Mouse (Mus musculus) myocyte (in vitro differentiated cells): ENCODE measurements around the gene Tpo.

Source experiments
- CEBPB ChIP-seq: IDR thresholded peaks from 2 replicates; pipeline ENCODE4 v1.6.1; 2011; ENCODE audit warnings: mild to moderate bottlenecking, moderate library complexity; ENCODE audit not compliant: poor library complexity, insufficient read depth, severe bottlenecking
- E2F4 ChIP-seq: IDR thresholded peaks from one replicate; pipeline ENCODE4 v1.6.1; 2011; ENCODE audit warnings: mild to moderate bottlenecking, control low read depth, moderate library complexity; ENCODE audit not compliant: insufficient read depth
- MAX ChIP-seq: IDR thresholded peaks from one replicate; pipeline ENCODE4 v1.6.1; 2011; ENCODE audit warnings: low read depth, mild to moderate bottlenecking, control low read depth
- MYOD1 ChIP-seq, 3 experiments: IDR thresholded peaks; one replicate each; pipeline ENCODE4 v1.6.1; 2011; ENCODE audit warnings: control low read depth in 2 of 3, low read depth in 2 of 3, mild to moderate bottlenecking in 2 of 3, moderate library complexity in 1 of 3; ENCODE audit not compliant: insufficient read length in 2 of 3, control insufficient read depth in 1 of 3
- POLR2A ChIP-seq: IDR thresholded peaks from one replicate; pipeline ENCODE4 v1.6.1; 2011; ENCODE audit warnings: low read depth, mild to moderate bottlenecking, control low read depth, moderate library complexity; ENCODE audit not compliant: insufficient read length
- POLR2AphosphoS2 ChIP-seq: IDR thresholded peaks from one replicate; pipeline ENCODE4 v1.6.1; 2011; ENCODE audit warnings: low read depth, control low read depth; ENCODE audit not compliant: insufficient read length
- TCF12 ChIP-seq: IDR thresholded peaks from one replicate; pipeline ENCODE4 v1.6.1; 2011; ENCODE audit warnings: mild to moderate bottlenecking, control low read depth; ENCODE audit not compliant: poor library complexity, insufficient read depth, severe bottlenecking
- TCF3 ChIP-seq: IDR thresholded peaks from one replicate; pipeline ENCODE4 v1.6.1; 2011; ENCODE audit warnings: low read depth, control low read depth; ENCODE audit not compliant: insufficient read length
- USF1 ChIP-seq: IDR thresholded peaks from one replicate; pipeline ENCODE4 v1.6.1; 2011; ENCODE audit warnings: low read depth, mild to moderate bottlenecking, control low read depth, moderate library complexity

DNA sequence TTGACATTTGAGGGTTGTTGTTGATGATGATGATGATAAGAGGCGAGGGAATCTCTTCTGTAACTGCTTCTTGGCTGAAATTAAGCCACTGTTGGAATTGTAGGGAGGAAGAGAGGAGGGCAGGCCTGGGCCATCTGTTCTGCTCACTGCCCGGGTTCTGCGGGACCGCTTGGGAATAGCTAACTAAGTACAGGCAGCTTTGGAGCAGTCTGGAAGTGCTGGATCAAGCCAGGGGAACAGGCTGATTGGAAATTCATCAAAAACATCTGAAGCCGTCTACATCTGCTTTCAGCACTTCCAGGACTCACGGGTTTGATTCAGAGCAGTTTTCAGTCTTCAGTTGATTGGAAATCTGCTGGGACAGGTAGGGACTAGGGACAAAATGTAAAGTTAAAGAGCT lies 74.4 kb downstream of the Tpo start:
- TF ChIP-seq E2F4, result no peak
- no peak for TF ChIP-seq POLR2A
- no peak for TF ChIP-seq USF1
- TF ChIP-seq MYOD1 (IDR thresholded peaks at IDR 0.05; ENCODE audit: control insufficient read depth in 1 of 3, insufficient read length in 2 of 3, low read depth in 2 of 3), result no peak
- no peak for TF ChIP-seq MAX
- TF ChIP-seq TCF12, result no peak
- TF ChIP-seq CEBPB, result no peak
- TF ChIP-seq TCF3, result no peak
- no peak for TF ChIP-seq POLR2AphosphoS2
